Comparison of ENCODE assay signal across 10 mouse cellular contexts in genomic region chr3:144537078-144537855, GRCm38 (mm10). TPM values are rescaled to one million over a fixed set of nuclear protein-coding genes. Genes with fewer than 3 reads are reported as not detected.
DNase-seq lines count a peak whose midpoint lies in the region; ATAC-seq and TF ChIP-seq lines count a peak whose summit lies in the region.
"Had no signal": no experiment of that assay in that cellular context is flagged by ENCODE, and none has a peak within 500 bp of the region (broad histone marks: within the 10 kb centered on the region; RNA-seq: fewer than 3 reads in every experiment).

No protein-coding gene starts in this region.

- H3K4me2 ChIP-seq in heart, embryonic 13.5 days = no peak overlapping the region
- H3K4me2 ChIP-seq in liver, embryonic 14.5 days (ENCODE audit: low read depth) = no peak overlapping the region
- H3K4me2 ChIP-seq: limb, embryonic 13.5 days had no signal

- H3K9me3 ChIP-seq in heart, embryonic 13.5 days = no peaks in the 10 kb centered on the region
- H3K9me3 ChIP-seq in liver, embryonic 14.5 days (ENCODE audit: control insufficient read depth, low read length) = no peaks in the 10 kb centered on the region
- H3K9me3 ChIP-seq: limb, embryonic 13.5 days had no signal

- H3K36me3 ChIP-seq in heart, embryonic 13.5 days = no peaks in the 10 kb centered on the region
- no peaks in the 10 kb centered on the region for H3K36me3 ChIP-seq in liver, embryonic 14.5 days (replicated peaks; ENCODE audit: control insufficient read depth, insufficient read depth, low read depth)

- no peak for TF ChIP-seq EP300 in liver, embryonic 14.5 days (IDR thresholded peaks at IDR 0.05; ENCODE audit: low read depth)

- ATAC-seq in heart, embryonic 13.5 days (ENCODE audit: extremely low read depth, insufficient number of reproducible peaks, low FRiP score, low TSS enrichment) = no peak
- peak; percentile 65 for ATAC-seq in liver, embryonic 14.5 days (ENCODE audit: insufficient read depth)
- ATAC-seq: hindbrain, embryonic 16.5 days had no signal

- H3K9ac ChIP-seq in heart, embryonic 13.5 days = no peak overlapping the region
- H3K9ac ChIP-seq in liver, embryonic 14.5 days (replicated peaks) = no peak overlapping the region
- H3K9ac ChIP-seq: limb, embryonic 13.5 days had no signal

- no peak for DNase-seq in heart, postnatal 4 days
- DNase-seq in right cerebral cortex, adult 18-20 months = peak; percentile 39
- no peak for DNase-seq in right cerebral cortex, postnatal 4 days
- DNase-seq in liver, embryonic 14.5 days (ENCODE audit: low read depth in 3 of 3, low spot score in 3 of 3) = no peak
- DNase-seq in thymus, postnatal 4 days = peak; percentile 52
- no peak for DNase-seq in ovary, postnatal 14 days (ENCODE audit: low spot score)
- no peak for DNase-seq in frontal cortex, adult 2 months (ENCODE audit: extremely low spot score in 1 of 2, low spot score in 1 of 2)

- H3K4me1 ChIP-seq in heart, embryonic 13.5 days = peaks cover 56% of the 10 kb centered on the region
- H3K4me1 ChIP-seq in liver, embryonic 14.5 days (replicated peaks; ENCODE audit: control insufficient read depth in 2 of 2, insufficient read depth in 2 of 2, low read length in 1 of 2) = peaks cover 0 to 2% of the 10 kb centered on the region in 2 experiments; a peak in 2 of 4 replicates

- no peaks in the 10 kb centered on the region for H3K27me3 ChIP-seq in heart, embryonic 13.5 days (replicated peaks)
- no peaks in the 10 kb centered on the region for H3K27me3 ChIP-seq in liver, embryonic 14.5 days (ENCODE audit: control insufficient read depth, insufficient read depth, low read length)
- H3K27me3 ChIP-seq: limb, embryonic 13.5 days had no signal

- H3K4me3 ChIP-seq in heart, embryonic 13.5 days = no peak overlapping the region
- no peak overlapping the region for H3K4me3 ChIP-seq in liver, embryonic 14.5 days (ENCODE audit: insufficient read depth in 1 of 2, low read depth in 2 of 2, low read length in 2 of 2)
- H3K4me3 ChIP-seq: limb, embryonic 13.5 days had no signal

- WGBS in heart, embryonic 13.5 days = 66% methylated on average over 7 of the region's 7 CpGs
- WGBS in liver, embryonic 14.5 days (ENCODE audit: insufficient replicate concordance) = 68% methylated on average over 7 of the region's 7 CpGs

- H3K27ac ChIP-seq in heart, embryonic 13.5 days (replicated peaks) = peak overlapping the region; percentile 45
- H3K27ac ChIP-seq in liver, embryonic 14.5 days = no peak overlapping the region
- H3K27ac ChIP-seq: limb, embryonic 13.5 days had no signal

- no peak for TF ChIP-seq CTCF in liver, embryonic 14.5 days (IDR thresholded peaks at IDR 0.05; ENCODE audit: low read depth)

RNA-seq across cellular contexts. Expression of gene Hs2st1, which starts 32.7 kb away (rescaled TPM):
- polyA plus RNA-seq in heart, embryonic 13.5 days (2015; fragmentation: Nextera tagmentation; extraction: Ambion mirVana) = 6.8 TPM in 2 replicates
- 10 to 100 TPM; 20.8 to 23.2 TPM for total RNA-seq in heart, postnatal 4 days (2021)
- polyA plus RNA-seq in liver, embryonic 14.5 days (2012; rRNA removed) = 1.9 and 2.5 TPM in 2 replicates
- polyA plus RNA-seq in liver, embryonic 14.5 days (2014; fragmentation: Nextera tagmentation; extraction: Ambion mirVana) = 1.7 TPM in 2 replicates
- 21.7 and 22.3 TPM in 2 replicates for polyA plus RNA-seq in frontal cortex, adult 2 months (2012; rRNA removed)

RNA-seq across cellular contexts. Expression of gene Selenof, which starts 32.8 kb away (rescaled TPM):
- 425 and 459 TPM in 2 replicates for polyA plus RNA-seq in heart, embryonic 13.5 days (2015; fragmentation: Nextera tagmentation; extraction: Ambion mirVana)
- total RNA-seq in heart, postnatal 4 days (2021) = 100 to 1,000 TPM; 224 to 252 TPM
- polyA plus RNA-seq in liver, embryonic 14.5 days (2012; rRNA removed) = 72.6 and 141 TPM in 2 replicates
- polyA plus RNA-seq in liver, embryonic 14.5 days (2014; fragmentation: Nextera tagmentation; extraction: Ambion mirVana) = 243 and 263 TPM in 2 replicates
- polyA plus RNA-seq in frontal cortex, adult 2 months (2012; rRNA removed) = 267 and 289 TPM in 2 replicates

Comparison
In these comparisons a context has a peak if more than half of its experiments do, and no peak if none do; other contexts are left out.
1. DNase-seq: peak in right cerebral cortex, adult 18-20 months (single experiment) and thymus, postnatal 4 days (single experiment); none in heart, postnatal 4 days (single experiment), right cerebral cortex, postnatal 4 days (single experiment), liver, embryonic 14.5 days (0 of 3), ovary, postnatal 14 days (single experiment) and frontal cortex, adult 2 months (0 of 2).